Mouse (Mus musculus): Measurements from ENCODE around the gene Myo7a.

Gene Myo7a

GRCm38 (mm10) chr7:98103002-98103941 lies 16.1 kb downstream of the Myo7a start:
- peak; percentile 75 to 92 for DNase-seq (ENCODE audit: low spot score in 2 of 2)

- no peak for DNase-seq (ENCODE audit: low spot score in 2 of 2)
Measured at GRCm38 (mm10) chr7:98102488-98102887, 16.8 kb downstream of the Myo7a start.

- DNase-seq (ENCODE audit: low spot score in 2 of 2): no peak
Measured at GRCm38 (mm10) chr7:98097557-98097956, 21.8 kb downstream of the Myo7a start.

GRCm38 (mm10) chr7:98095852-98096251 lies 23.5 kb downstream of the Myo7a start:
- no peak for DNase-seq (ENCODE audit: low spot score in 2 of 2)

GRCm38 (mm10) chr7:98086346-98086745 lies 33.0 kb downstream of the Myo7a start:
- no peak for DNase-seq (ENCODE audit: low spot score in 2 of 2)

GRCm38 (mm10) chr7:98085314-98085713 lies 34.0 kb downstream of the Myo7a start:
- no peak for DNase-seq (ENCODE audit: low spot score in 2 of 2)

- no peak for DNase-seq (ENCODE audit: low spot score in 2 of 2)
Measured at GRCm38 (mm10) chr7:98084541-98085293, 34.6 kb downstream of the Myo7a start.

- DNase-seq (ENCODE audit: low spot score in 2 of 2): no peak
Measured at GRCm38 (mm10) chr7:98082376-98082775, 36.9 kb downstream of the Myo7a start.

- DNase-seq (ENCODE audit: low spot score in 2 of 2): no peak
Measured at GRCm38 (mm10) chr7:98077453-98077852, 41.9 kb downstream of the Myo7a start.

- peak; percentile 83 to 96 for DNase-seq (ENCODE audit: low spot score in 2 of 2)
Measured at GRCm38 (mm10) chr7:98071620-98072019, 47.7 kb downstream of the Myo7a start.

GRCm38 (mm10) chr7:98066229-98066628 lies 53.1 kb downstream of the Myo7a start:
- DNase-seq (ENCODE audit: low spot score in 2 of 2): no peak

- peak in 1 of 2 experiments; percentile 52 for DNase-seq (ENCODE audit: low spot score in 2 of 2)
Measured at GRCm38 (mm10) chr7:98054942-98055341, 64.4 kb downstream of the Myo7a start.

- DNase-seq (ENCODE audit: low spot score in 2 of 2): peak in 1 of 2 experiments; percentile 59
Measured at GRCm38 (mm10) chr7:98054461-98054860, 64.9 kb downstream of the Myo7a start.

- DNase-seq (ENCODE audit: low spot score in 2 of 2): peak; percentile 46 to 83
Measured at GRCm38 (mm10) chr7:98051980-98052379, 67.3 kb downstream of the Myo7a start.

- DNase-seq (ENCODE audit: low spot score in 2 of 2): no peak
Measured at GRCm38 (mm10) chr7:98048101-98048824, 71.1 kb downstream of the Myo7a start.

GRCm38 (mm10) chr7:98002617-98003016 lies 116.7 kb downstream of the Myo7a start:
- no peak for DNase-seq (ENCODE audit: low spot score in 2 of 2)

All from spleen, postnatal 4 days (tissue).